Mouse (Mus musculus) cerebellum, postnatal 14 days (tissue): ENCODE measurements around the gene Sestd1.
A peak's percentile ranks its signal among the peaks of the same experiment; 100 is the strongest.

Experiments
- DNase-seq, 2 experiments: peaks; one replicate each; pipeline ENCODE4 v3.0.0; 2021; ENCODE audit warnings: mixed read lengths in 2 of 2

Sestd1 gene

GRCm38 (mm10) chr2:77171444-77172240 is 108.8 kb downstream of the Sestd1 start:
- DNase-seq = peak; percentile 31 to 34

GRCm38 (mm10) chr2:77170633-77171105 is 109.7 kb downstream of the Sestd1 start, which contains the start of gene Ccdc141:
Gene Ccdc141, minus strand, starts transcription at chr2:77170636.
- DNase-seq = no peak

- peak; percentile 11 to 19 for DNase-seq
These were observed 110.3 kb downstream of the Sestd1 start for GRCm38 (mm10) chr2:77169916-77170632.

GRCm38 (mm10) chr2:77169218-77169617 is 111.2 kb downstream of the Sestd1 start:
- DNase-seq = no peak

- no peak for DNase-seq
These were observed 111.6 kb downstream of the Sestd1 start for GRCm38 (mm10) chr2:77168781-77169180.

GRCm38 (mm10) chr2:77168081-77168685 is 112.2 kb downstream of the Sestd1 start:
- no peak for DNase-seq

GRCm38 (mm10) chr2:77166366-77166765 is 114.0 kb downstream of the Sestd1 start:
- DNase-seq = no peak

GRCm38 (mm10) chr2:77164662-77165061 is 115.7 kb downstream of the Sestd1 start:
- no peak for DNase-seq

GRCm38 (mm10) chr2:77163381-77163780 is 117.0 kb downstream of the Sestd1 start:
- DNase-seq = no peak

GRCm38 (mm10) chr2:77162135-77162534 is 118.3 kb downstream of the Sestd1 start:
- DNase-seq = no peak

GRCm38 (mm10) chr2:77157546-77157945 is 122.8 kb downstream of the Sestd1 start:
- no peak for DNase-seq

- DNase-seq = no peak
These were observed 126.3 kb downstream of the Sestd1 start for GRCm38 (mm10) chr2:77154080-77154479.

- no peak for DNase-seq
These were observed 129.1 kb downstream of the Sestd1 start for GRCm38 (mm10) chr2:77151255-77151654.

- DNase-seq = no peak
These were observed 130.8 kb downstream of the Sestd1 start for GRCm38 (mm10) chr2:77149576-77149975.

- DNase-seq = peak; percentile 43 to 73
These were observed 132.2 kb downstream of the Sestd1 start for GRCm38 (mm10) chr2:77148215-77148614.

- no peak for DNase-seq
These were observed 133.4 kb downstream of the Sestd1 start for GRCm38 (mm10) chr2:77146968-77147367.

- DNase-seq = no peak
These were observed 134.1 kb downstream of the Sestd1 start for GRCm38 (mm10) chr2:77146291-77146690.

GRCm38 (mm10) chr2:77143536-77143935 is 136.9 kb downstream of the Sestd1 start:
- DNase-seq = no peak

GRCm38 (mm10) chr2:77138879-77139278 is 141.5 kb downstream of the Sestd1 start:
- DNase-seq = no peak

- DNase-seq = no peak
These were observed 145.5 kb downstream of the Sestd1 start for GRCm38 (mm10) chr2:77134906-77135305.

GRCm38 (mm10) chr2:77133407-77133806 is 147.0 kb downstream of the Sestd1 start:
- DNase-seq = no peak
